Mouse (Mus musculus): Measurements from ENCODE around the gene Rtl5.
"Not testable (repeated sequence)": the region's sequence is repeated elsewhere in the genome, so short reads cannot be mapped to it uniquely, and the experiment has no call there.

The Rtl5 gene

DNA sequence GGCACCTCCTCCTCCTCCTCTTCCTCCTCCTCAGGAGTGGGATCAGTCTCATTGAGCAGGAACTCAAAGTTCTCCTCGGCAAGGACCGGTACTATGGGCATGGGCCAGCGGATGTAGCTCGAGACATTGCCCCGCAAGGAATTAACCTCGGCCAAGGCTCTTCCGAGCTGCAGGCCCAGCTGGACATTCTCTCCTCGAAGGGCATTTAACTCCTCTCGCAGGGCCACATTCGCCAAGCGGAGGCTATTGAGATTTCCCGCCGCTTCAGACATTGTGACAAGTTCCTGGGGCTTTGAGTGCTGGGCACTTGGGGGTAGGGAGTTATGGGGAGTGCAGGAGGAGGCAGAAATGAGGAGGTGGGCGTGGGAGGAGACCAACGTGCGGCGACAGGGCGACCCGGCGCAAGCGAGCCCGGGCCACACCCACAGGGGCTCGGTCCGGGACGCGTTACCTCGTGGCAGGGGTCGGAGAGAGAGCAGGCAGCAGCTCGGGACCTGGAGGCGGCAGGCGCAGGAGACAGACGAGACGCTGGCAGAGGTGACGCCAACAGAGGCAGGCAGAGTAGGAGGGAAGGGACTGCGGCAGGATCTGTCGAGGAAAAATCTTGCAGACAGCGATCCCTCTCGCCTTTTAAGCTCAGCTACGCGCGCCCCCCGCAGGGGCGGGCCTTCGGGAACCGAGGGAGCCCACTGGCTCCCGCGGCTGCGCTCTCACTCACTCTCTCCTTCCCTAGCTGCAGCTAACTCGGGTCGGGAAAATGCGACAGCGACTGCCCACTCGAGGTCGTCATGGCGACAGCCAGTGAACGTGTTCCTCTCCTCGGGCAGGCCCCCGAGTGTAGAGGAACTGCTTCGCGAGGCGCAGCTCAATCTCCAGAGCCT lies at the start of gene Rtl5:
Gene Rtl5, minus strand, starts transcription at position 714 of the 881 bp plus-strand sequence.
- peak; percentile 26 for DNase-seq (ENCODE audit: low read depth, low spot score)

DNA sequence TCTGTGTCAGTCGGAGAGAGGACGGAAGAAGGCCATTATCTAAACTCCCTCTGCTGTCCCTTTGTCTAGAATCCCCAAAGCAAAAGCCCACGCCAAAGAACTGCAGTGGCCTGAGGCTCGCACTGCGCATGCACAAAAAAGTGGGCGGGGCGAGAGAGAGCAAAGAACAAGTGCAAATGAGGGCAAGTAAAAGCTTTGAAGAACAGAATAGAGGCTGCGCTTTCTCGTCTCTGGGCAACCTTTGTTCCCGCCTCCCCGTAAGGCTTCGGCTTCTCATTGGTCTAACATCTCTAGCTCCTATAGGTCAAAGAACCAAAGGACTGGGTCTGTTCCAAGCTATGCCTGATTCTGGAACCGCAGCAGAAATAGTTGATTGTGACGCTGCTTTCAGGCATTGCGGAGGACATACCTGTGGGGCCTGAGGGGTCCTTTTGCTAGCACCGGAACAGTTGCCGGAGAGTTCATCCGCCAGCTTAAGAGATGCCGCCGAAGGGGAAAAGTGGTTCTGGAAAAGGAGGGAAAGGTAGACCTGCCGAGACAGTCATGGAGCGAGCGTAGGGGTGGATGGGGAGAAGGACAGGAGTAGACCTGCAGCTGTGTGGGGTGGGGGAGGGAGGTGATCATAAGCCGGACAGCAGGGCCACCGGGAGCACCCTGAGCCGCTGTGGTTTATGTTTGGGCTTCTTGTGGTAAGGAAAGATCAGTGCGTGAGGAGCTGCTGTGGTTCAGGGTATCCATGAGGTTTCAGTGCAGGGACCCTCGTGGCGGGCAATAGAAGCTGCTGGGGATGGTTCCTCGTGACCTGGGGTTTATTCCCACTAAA lies 48.1 kb upstream of the Rtl5 start, which contains the start of gene Pin4:
Gene Pin4, plus strand, starts transcription at position 406 of the 823 bp plus-strand sequence.
- DNase-seq (ENCODE audit: low read depth, low spot score): peak; percentile 82

DNA sequence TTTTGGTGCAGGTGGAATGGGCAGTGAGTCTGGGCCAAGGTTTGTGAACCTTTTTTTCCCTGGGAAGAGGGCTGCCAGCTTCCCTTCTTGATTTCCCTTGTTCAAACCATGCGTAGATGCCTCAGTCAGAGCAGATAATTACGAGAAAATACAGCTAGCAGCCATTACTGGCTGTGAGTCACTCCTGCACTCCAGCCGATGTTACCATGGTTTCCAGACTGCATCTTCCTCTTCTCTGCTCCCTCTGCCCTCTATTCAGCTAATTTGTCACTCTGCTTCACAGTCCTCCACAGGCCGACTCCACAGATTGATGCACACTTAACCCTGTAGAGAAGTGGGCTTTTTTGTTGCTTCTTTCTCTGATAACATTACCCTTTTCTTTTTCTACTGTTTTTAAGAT lies 44.6 kb upstream of the Rtl5 start:
- no peak for DNase-seq (ENCODE audit: low read depth, low spot score)

DNA sequence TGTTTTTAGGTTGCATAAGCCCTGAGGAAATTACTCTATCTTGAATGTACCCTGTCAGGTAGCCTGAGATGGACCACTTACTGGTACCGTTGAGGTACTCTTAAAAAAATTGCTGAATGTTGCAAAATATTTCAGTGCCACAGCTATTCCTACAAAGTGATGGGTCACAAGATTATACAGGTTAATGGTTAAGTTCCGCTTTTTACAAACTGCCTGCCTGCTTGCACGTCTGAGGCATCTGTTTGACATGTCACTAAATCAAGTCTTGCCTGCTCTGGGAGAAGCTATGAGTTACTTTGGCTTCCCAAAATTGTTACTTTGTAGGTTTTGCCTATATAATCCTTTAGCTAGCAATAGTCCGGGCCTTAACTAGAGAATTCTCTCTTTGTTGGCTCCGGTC lies 38.2 kb upstream of the Rtl5 start:
- not testable (repeated sequence) for DNase-seq (ENCODE audit: low read depth, low spot score)

DNA sequence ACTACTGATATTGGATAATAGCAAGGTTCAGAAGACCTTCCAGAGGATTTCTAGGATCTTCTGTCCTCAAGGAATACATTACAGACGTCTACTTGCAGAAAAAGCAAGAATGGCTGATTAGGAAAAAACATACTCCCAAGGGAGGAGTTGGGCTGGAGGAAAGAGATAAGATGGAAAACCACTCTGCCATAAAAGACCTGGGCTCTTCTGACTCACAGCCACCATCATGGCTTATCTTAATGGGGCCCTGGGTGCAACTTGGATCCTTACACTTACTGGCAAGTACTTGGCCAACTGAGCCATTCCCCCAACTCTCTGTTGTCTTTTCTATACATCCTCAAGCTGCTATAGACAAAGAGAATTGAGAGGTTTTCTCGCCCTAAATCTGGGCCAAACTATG lies 32.7 kb upstream of the Rtl5 start:
- DNase-seq (ENCODE audit: low read depth, low spot score): not testable (repeated sequence)

DNA sequence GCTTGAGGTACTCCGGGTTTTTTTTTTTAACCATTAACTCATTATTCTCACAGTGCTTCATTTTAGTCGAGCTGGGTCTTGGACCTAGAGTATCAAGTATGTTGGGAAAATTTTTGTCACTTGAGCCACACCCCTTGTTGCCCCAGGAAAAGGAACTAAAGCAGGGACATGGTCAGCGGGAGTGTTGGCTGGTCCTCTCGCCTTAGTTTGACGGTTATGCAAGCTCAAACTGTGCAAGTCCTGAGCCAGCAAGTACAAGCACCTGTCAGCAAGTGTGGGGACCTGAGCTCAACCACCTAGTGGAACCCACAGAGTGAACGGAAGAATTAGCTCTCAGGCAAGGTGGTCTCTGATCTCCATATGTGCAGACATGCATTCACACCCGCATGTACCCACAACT lies 30.8 kb upstream of the Rtl5 start:
- DNase-seq (ENCODE audit: low read depth, low spot score): no peak

DNA sequence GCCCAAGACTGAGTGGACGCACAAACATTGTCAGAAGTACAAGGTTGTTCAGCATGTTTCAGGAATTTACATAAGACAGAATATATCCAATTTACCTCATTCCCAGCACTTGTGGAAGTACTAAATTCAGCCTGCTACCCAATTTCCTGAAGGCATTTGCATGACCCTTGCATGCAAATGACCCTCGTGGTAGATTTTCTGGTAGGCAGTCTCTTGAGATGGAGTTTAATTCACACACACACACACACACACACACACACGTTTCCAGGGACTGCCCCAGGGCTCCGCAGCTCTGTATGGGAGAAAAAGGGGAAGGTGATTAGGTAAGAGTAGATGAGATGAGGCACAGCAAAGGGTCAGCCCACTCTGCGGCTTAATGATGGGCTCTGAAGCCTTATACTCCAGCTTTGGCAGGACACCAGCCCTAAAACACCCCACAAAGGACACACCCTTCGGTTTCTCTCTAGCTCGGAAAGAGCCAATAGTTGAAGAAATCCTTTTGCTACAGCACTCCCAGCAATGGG lies 23.3 kb upstream of the Rtl5 start:
- no peak for DNase-seq (ENCODE audit: low read depth, low spot score)

DNA sequence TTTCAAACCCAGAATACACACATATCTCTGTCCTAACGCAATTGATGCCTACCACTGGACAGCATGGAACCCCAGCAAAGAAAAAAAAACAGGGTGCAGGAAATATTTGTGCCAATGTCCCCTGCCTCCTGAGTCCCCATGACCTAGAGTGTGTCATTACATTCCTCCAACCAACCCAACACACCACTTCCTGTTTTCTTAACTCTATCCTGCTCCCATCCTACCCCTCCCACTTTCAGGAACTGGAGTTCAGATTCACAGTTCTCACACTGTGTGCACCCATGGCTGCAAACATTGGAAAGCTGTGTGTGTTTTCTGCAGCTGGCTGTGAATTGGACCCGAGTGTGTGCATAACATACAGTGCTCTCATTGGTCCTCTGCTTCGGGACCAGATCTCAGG lies 19.5 kb upstream of the Rtl5 start:
- no peak for DNase-seq (ENCODE audit: low read depth, low spot score)

DNA sequence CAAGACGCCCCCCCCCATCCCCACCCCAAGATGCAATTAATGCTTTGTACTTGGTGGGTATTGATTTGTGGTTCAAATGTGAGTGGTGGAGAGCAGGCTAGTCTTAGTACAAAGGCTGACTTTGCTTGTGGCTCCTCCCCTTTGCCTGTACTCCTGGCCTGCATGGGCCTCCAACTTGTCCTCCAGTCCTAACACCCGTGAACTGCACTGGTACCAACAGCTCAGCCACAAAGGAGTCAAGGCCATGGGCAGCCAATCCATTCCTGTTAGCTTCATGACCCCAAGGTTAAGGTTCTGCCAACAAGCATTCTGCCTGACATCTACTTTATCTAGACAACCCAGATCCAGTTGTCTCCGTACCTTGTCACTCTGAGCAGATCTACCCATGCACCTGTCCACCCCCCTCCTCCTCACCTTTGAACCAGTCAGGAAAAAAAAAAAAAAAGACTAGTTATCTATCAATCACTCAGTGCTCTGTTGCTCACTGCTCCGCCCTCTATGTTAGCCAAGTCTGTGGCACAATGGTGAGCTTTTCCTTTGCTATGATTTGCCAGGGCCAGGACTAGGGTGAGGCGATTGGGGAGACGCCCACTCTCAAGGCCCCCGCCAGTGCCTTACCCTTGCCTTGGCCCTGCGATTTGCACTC lies 14.8 kb upstream of the Rtl5 start:
- DNase-seq (ENCODE audit: low read depth, low spot score): no peak

DNA sequence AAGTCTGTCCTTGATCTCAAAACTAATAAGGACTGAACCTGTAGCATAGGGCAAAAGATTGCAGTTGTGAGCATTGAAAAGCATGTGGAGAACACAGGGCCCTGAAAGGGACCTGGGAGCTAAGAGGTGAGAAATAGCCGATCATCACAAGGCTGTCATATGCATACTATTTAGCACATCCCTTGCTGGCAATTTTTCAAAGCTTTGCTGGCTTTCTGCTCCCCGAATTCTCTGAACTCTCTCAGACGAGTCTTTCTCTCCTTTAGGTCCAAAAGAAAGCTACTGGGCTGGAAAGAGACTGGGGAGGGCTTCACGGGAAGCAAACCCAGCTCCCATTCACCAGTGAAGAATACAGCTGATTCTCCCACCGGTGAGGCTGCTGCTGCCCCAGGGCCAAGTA lies 11.2 kb upstream of the Rtl5 start:
- DNase-seq (ENCODE audit: low read depth, low spot score): no peak

DNA sequence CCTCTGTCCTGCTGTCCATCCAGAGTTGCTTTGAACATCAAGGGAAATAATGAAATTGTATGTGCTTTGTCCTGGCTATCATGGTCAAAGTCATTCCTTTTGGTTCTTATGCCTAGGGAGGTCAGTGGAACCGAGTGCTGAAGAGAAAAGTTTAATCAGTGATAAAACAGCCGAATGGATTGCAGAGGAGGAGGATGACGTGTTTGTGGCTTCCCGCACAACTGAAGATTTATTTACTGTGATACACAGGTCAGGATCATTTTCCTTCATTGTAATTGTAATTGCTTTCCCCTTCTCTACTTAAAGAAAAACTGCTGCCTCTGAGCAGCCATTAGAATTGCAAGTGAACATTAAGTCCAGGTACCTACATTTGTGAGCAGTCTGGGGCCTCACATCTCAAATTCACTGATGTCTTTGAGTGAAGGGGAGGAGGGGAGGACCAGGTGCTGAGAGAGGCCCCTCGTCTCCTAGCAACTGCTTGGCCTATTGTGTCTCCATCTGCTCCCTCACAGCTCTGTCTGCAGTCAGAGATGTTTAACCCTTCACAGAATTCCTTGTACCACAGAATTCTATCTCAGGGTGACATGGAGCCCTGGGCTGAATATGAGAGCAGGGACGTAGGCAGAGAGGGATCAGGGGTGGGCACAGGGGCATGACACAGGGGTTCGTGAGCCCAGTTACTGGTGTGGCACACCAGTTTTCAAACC lies 10.6 kb upstream of the Rtl5 start:
- DNase-seq (ENCODE audit: low read depth, low spot score): no peak

DNA sequence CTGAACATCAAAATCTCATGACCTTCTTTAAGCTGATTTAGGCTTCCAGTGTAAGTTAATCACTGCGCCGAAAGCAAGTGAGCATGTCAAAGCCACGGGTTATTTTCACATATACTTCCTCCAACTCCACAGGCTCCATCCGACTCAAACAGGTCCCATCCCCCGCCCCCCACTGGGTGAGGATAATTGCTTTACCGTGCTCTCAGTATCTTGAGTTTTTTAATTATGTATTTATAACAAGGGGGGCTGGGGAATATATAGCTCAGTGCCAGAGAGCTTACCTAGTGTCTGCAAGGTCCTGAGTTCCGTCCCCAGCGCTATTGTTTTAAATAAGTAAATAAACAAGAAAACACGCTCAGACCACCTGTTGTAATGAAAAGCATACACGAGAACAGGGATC lies 10.0 kb upstream of the Rtl5 start:
- no peak for DNase-seq (ENCODE audit: low read depth, low spot score)

DNA sequence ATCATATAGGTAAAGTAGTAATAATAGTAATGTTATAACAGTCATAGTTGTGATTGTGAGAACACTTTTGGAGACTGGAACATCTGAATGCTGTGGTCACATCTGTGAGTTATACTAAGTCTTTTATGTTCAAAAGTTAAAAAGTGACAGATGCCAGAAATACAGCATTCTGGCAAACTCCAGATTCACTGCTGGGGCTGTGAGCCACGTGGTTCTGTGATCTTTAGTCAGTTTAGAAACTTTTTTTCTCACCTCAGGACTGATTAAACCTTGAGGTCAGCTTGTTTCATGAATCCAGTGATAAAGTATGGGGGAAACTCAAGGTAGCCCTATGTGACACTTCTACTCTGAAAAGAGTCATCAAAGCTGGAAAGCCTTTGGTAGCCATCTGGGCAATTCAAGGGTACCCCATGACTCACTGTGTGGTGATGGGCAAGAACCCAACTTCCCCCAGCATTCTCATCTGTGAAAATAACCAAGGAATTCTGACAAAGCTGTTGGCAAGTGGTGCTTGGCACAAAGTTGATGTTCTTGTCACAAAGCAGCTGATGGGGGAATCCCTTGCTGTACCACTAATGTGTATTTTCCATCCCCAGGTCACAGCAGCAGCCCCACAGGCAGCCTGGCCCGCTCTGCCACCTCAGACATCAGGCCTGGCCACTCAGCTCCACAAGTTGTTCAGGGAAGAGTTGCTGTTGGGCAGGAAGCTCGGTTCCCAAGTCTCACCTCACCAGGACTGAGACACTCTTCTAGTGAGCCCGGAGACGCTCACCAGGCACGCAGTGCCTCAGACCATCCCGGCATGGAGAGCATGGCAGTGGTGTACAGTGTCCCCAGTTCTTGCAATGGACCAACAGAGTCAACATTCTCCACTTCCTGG lies 6.0 kb upstream of the Rtl5 start:
- no peak for DNase-seq (ENCODE audit: low read depth, low spot score)

DNA sequence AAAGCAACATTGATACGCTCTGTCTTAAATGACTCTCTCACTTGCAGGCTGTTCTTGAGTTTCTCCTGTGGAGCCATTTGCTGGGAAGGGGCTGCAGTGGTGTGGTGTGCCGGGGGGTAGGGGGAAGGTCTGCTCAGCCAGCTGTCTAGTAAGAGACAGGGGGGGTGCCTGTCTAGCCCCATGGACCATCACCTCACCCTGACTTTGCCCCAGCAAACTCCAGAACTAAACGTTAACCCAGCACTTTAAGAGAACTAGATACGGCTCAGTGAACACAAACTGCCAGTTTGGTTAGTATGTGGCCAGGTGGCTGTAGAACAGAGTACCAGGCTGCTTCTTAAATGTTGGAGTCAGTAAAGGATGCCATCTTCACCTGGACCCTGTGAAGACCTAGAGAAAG lies 4.1 kb upstream of the Rtl5 start:
- no peak for DNase-seq (ENCODE audit: low read depth, low spot score)

DNA sequence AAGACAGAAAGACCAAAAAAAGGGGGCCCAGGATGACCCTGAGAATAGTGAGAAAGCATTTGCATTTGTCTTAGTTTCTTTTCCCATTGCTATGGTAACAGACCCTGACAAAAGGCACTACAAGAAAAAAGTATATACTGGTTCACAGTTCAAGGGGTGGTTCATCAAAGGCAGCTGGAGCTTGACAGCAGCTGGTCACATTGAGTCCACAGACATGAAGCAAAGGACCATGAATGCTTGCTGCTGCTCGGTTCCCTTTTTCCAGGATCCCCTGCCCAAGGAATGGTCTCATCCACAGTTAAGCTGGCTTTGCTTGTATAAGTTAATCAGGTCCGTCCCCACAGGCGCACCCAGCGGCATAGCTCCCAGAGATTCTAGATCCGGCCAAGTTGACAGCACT lies 3.3 kb upstream of the Rtl5 start:
- DNase-seq (ENCODE audit: low read depth, low spot score): no peak

DNA sequence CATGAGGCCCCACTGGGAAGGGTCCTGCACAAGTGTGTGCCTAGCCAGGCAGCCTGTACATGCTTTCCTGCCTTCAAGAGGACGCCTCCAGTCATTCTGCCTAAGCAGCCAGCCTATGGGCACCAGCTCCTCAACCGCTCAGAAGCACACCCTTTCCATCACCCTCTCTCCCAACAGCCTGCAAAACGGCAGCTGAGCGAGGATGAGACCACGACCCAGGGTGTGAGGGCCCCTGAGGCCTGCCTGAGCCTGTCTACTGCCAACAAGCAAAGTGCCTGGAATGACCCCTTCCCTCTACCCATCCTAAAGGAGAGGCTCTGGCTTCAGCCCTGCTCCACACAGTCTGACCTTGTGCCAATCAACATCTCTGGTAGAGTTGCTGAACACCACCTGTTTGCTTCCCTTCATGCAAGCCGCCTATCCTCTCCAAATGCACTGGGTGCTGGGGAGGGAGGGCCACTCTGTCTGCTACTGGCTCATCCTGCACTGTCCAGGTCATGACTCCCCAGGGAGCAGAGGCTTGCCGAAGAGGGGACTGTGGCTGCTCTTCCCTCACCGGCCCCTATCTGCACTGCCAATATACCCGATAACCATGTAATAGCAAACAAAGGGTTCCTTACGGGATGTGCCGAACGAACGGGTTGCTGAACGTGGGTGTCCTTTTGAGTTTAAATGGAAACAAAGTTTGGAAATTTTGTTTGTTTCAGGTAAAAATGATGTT lies 2.7 kb upstream of the Rtl5 start:
- DNase-seq (ENCODE audit: low read depth, low spot score): no peak

DNA sequence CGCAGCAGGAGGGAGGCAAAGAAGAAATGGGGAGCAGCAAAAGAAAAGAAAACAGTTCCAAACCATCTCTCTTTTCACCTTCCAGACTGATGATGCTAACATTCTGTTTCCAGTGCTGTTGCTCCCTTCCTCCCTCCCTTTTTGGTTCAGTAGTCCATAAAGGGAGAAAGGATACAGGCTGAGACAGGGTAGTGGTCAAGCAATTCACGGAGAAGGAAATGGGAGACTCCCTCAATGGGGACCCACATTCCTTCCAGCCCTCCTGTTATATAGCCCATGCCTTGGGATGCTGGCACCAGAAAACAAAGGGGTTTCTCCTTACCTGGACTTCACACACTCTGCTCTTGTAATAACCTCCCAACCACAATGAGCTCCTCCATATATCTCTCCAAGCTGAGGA lies 413 bp upstream of the Rtl5 start:
- no peak for DNase-seq (ENCODE audit: low read depth, low spot score)

DNA sequence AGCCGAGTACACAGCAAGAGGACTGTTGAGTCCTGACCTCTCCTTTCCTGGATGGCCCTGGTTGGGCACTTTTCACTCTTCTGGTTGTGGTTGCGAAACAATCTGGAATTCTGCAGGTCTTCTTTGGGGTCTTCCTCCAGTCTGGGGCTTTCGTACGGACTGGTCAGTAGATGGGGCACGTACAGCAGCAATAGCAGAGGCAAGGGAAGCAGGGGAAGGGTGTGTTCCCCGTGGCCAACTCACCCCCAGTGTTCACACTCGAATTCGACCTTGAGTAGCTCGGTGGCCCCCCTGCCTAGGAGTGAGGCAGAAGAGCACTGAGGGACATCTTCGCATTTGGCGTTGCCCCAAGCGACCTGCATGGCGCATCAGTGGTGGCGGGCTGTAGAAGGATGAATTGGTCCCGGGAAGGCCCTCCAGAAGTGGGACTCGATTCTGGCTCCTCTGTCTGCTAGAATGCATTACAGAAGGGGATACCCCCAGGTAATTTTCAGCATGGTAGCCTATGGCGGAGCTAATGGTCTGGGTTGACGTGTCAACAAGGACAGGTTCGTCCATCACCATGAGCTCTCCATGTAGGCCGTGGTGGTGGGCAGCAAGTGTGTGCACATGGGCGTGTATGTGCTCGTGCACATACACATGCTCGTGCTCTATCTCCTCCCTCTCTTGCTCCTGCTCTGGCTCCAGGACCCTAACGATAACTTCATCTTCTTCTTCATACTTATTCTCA lies 2.1 kb downstream of the Rtl5 start:
- DNase-seq (ENCODE audit: low read depth, low spot score): no peak

DNA sequence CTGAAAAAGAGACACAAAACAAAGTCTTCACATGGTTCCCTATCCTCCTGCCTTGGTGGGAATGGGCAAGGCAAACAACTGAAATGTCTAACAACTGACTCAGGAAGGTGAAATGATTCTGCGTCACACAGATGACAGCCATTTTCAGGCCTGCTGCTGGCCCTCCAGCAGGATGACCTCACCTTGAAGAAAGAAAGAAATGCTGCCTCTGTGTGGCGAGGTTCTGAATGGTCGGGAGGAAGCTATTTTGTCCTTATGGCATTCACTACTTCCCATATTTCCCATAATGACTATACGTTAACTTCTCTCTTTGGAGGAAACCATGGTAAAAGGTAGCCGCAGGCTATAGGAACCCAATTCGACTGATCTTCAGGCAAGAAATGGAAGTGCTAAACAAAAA lies 4.0 kb downstream of the Rtl5 start:
- no peak for DNase-seq (ENCODE audit: low read depth, low spot score)

Measured in WW6 (cell line).